Mouse (Mus musculus) left cerebral cortex, adult 18-20 months (tissue): Measurements from ENCODE around the gene Itih5. TPM values are rescaled to one million over a fixed set of nuclear protein-coding genes. Genes with fewer than 3 reads are reported as not detected.

Experiments used
- DNase-seq, 2 experiments: peaks; one replicate each; pipeline ENCODE4 v3.0.0; 2021 to 2022; ENCODE audit warnings: low spot score in 2 of 2, mixed read lengths in 1 of 2
- total RNA-seq, 2 experiments: library from RNA; stranded (reverse); gene quantifications; 2 replicates each; pipeline ENCODE4 v1.2.3; 2021

The Itih5 gene
- total RNA-seq, 2 experiments from 2014 or later: 10.8 to 12.8 TPM

DNA sequence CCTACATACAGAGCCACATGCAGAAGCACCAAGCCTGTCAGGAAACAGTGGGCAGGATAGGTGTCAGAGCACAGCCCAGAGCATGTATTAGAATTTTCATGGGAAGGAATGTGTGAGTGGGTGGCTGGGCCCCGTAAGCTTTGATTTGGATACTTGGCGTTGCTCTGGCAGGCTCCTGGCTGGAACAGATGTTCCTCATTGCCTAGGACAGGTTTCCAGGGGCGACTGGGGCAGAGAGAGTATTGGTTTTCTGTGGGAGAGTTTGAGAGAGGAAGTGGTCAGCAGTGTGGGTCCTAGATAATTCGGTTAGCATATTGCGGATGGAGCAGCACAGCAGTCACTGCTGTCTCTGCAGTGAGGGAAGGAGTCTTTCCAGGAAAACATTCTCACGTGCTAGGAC, 13.3 kb downstream of the Itih5 start:
- no peak for DNase-seq

DNA sequence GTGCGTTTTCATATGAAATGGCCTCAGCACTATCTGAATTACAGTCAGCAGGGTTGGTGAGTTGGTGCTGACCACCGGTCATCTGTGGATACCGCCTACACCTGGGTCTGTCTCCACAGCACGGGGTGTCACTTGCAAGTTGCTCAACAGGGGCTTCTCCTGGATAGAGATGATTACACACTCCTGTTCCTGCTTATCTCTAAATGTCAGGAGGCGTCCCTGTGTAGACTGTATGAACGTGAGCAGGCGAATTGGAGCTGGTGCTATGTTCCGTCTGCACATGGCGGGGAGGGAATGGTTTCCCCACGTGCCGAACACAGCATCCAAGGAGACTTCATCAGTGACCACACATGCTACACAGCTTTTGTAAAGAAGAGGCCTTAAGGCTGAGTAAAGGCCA, 13.9 kb downstream of the Itih5 start:
- no peak for DNase-seq

DNA sequence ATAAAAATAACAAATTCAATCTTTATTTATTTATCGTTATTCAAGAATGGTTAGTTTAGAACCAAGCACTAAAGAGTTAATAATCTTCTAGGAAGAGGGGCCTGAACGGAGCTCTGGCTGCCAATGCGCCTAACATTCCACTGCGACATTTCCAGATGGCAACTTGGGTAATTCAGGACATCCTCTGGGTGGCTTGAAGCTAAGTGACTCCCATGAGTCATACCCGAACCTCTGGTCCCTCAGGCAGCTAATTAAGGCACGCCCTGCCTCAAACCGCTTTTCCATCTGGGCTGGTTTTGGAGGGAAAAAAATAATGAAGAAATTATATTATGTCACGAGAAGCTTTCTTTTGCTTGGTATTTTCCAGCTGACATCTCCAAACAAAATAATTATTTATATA, 14.6 kb downstream of the Itih5 start:
- DNase-seq: no peak

DNA sequence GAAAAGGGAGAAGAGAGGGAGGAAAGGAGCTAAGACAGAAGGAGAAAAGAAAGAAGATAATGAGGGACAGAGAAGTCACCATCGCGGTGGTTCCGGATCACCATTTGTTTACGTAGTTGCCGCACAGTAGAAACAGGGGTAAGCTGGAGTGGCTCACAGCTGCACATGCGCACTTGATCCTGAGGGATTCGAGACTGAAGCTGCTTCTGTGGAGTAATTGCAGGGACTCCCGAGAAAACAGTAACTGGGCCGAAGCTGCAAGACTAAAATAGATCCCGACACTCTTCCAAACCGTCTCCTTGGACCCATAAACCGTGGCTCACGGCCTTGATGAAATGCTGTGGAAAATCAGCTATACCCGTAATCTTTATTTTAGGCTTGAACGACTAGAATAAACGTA, 16.6 kb downstream of the Itih5 start:
- no peak for DNase-seq

DNA sequence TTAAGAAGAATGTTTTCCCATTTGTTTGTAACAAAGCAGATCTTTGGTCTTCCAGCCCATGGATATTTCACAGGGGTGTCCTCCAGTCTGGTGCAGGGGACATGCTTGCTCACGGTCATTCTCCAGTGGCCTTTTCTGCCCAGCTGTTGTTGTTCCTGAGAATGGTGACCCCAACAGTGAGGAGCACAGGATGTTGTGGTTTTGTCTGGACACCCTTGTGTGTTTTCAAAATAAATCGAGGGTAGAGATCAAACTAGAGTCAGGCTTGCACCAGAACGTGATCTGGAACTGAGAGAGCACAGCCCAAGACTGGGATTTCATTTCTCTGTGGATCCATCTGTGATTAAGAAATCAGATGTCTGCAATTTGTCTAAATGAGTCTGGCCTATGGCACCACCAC, 40.2 kb downstream of the Itih5 start:
- no peak for DNase-seq

DNA sequence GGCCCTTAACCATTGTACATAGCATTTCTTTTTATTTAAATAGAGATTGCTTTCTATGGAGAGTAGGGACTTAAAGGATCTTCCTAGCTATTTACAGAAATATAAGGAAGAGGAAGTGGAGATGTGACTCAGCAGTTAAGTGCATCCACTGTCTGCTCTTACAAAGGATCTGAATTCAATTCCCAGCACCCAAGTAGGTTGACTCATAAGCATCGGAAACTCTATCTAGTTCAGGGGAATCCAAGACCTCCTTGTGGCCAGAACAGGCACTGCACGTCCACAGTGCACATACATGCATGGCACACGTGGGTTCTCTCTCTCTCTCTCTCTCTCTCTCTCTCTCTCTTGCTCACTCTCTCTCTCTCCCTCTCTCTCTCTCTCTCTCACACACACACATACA, 41.8 kb downstream of the Itih5 start:
- no peak for DNase-seq

DNA sequence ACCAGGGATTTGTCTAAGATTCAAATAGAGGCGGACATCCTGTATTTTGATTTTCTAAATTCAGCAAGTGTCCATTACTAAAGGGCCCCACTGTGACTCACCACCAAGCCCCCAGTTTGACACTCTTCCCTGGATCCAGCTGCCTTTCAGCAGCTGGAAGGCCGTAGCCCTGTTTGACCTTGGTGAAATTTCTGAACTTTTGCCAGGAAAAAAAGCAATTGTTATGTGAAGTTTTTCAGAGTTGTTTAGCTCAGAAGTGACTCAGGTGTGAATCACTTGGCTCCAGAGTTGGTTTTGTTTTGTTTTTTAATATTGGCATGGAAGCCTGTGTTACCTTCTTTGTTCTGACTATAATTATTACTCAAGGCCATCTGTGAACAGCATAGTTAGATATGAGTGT, 46.0 kb downstream of the Itih5 start:
- DNase-seq: no peak

DNA sequence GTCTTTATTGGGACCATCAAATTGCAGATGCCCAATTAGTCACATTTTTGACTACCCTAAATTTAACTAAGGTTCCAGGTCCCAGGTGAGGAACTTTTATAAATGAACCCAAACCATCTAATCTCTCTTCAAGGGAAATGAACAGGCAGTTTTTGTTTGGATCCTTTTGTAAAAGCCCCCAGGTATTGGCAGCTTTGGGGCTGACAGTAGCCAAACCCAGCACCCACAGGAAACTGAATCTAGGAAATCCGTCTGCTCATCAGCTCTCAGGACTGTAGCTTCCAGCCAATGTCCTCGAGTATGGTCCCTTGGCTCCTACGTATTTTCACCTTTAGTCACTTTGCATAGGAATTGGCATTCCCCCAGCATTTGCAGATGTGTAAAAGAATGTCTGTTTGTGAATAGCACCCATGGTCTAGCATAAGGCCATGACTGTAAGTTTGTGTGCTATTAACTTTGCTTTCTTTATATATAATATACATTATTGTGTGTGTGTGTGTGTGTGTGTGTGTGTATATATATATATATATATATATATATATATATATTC, 47.4 kb downstream of the Itih5 start:
- no peak for DNase-seq

DNA sequence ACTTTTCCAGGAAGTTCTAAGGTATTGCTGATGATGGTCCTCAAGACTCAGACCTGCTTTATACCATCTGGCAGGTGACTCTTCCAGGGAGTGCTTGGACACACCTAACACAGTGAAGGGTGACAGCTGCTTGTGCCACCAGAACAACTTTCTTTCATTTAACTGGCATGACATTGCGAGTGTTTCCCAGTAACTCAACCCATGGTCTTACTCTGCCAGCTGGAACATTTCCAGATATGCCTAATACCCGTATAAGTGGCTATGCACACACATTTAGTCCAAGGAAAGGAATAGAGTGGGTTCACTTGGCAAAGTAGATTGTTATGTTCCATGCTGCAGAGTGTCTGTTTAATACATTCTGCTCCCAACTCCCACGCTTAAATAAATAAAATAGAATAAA, 50.9 kb downstream of the Itih5 start:
- no peak for DNase-seq

DNA sequence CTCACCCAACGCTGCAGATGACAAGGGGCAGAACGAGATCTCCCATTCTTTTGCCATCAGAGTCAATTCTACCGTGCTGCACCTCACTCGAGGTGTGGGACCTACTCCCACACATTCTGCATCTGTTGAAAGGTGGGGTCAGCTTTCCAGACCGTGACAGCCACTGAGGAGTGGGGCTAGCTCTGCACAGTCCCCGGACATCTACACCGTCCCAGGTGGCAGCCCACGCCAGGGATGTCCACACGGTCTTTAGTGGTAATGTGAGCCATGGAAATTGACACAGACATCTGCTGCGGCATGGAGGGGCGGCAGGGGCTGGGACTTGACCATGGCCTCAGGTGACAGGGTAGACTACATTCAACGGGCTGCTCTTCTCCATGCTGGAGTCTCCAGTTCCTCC, 60.1 kb downstream of the Itih5 start:
- DNase-seq: no peak

DNA sequence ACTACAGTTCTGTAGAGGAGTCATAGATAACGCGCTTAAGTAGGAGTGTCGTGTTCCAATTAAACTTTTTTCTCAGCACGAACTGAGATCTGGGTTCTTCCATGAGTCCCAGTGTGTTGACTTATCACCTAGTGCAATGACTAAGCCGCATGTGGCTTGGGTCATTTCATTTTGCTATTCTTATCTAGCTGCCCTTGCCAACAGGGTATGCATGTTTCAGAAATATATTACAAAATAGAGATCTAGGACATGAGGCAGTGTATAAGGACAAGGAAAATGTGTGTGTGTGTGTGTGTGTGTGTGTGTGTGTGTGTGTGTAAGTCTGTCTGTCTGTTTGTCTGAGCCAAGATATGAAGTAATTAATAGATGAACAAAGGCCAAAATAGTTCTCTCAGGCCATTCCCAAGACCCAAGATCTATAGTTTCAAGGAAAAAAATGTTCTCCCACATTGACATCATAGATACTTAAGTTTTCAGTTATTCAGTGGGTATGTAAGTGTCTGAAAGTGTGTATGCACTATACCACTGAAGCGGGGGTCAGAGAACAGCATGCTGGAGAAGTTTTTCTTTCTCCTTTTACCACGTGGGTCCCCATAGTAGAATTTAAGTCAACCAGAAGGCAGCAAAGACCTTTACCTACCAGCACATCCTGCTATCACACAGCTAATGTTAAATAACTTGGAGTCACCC, 62.6 kb downstream of the Itih5 start:
- no peak for DNase-seq

DNA sequence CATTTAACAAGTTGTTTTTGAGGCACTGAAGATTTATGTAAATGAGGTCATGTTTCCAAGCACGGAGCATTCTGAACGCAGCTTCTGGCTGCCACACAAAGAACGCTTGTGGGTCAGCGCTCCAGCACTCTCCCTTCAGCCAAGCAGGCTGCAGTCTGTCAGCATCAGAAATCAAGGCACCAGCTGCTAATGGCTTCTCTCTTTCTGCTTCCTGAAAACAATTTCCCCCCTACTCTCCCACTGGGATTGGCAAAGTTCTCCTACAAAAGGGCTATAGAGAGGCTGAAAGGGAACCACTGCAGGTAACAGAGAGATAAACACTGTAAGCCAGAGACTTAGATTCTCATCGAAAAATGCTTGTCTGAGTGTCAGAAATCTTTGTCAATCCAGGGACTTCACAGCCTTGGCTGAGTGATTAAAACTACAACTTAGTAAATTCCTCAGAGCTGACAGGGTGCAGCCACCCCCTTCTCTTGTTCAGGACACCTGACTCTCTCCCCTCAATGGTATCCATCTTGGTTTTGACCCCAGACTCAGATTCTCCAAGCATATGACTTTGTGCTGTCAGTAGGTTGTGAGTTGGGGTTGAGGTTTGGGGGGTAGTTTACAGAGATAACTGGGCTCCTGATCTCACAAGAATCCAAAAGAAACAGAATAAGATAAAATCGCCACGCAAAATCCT, 63.3 kb downstream of the Itih5 start:
- DNase-seq: peak; percentile 19 to 20

DNA sequence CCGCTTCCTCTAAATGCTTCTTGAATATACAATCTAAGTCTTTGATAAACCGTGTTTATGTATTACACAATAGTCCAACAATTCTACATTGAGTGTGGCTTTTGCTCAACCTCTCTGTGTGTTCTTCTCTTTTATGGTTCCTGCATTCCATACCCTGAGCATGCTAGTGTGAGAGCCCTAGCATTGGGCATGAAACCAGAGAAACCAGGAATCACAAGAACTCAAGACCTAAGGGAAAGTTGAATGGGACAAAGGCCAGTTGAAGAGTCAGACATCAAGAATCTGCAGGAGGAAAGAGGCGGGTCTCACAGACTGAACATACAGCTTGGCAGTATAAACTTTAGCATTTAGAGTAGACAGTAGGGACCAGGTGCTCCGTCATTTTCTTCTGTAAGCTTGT, 68.5 kb downstream of the Itih5 start:
- DNase-seq: no peak

DNA sequence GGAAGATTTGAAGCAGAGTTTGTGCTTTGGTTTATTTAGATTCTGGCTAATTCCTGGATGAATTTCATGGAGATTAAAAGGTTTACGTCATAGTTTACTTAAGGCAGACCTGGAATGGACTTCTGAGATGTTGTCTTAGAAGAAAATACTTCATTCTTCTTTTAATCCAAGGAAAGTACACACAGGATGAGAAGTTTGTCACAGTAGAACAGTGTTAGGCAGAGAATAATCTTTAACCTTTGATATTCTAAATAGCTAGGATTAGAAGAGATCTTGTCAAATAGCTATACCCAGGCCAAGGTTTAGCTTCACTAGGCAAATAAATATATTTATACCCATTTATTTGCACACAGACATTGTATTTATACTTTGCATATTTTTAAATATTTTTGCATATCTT, 73.5 kb downstream of the Itih5 start:
- DNase-seq: no peak

DNA sequence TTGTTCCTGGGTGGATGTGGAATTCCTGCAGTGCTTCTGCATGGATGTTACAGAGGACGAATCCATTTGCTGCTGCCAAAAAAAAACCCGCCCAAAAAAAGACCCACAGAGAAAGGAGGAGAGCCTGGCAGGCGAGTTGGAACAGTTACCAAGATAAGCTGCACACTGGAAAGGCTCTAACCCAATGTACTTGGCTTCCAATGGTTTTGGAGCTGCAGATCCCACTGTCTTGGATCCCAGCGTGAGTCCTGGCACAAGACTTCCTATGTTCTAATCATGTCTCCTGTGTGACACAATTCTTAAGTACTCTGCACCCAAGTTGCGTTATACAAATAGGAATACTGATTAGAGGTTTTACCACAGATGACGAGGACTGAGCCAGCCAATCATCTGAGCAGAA, 78.6 kb downstream of the Itih5 start:
- DNase-seq: no peak

DNA sequence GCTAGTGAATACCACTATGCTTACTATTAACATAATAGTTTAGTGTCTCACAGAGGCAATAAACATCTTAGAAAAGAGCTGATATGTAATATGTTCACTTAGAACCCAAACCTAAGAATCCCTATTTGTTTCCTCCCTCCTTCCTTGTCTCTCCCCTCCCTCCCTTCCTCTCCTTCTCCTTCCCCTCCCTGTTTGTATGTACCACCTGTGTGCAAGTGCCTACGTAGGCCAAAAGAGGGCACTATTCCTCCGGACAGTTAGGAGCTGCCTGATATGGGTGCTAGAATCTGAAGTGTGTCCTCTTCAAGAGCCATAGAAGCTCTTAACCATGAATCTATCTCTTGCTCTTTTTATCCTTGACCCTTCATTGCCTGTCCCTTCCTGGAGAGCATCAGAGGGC, 83.2 kb downstream of the Itih5 start:
- DNase-seq: no peak

DNA sequence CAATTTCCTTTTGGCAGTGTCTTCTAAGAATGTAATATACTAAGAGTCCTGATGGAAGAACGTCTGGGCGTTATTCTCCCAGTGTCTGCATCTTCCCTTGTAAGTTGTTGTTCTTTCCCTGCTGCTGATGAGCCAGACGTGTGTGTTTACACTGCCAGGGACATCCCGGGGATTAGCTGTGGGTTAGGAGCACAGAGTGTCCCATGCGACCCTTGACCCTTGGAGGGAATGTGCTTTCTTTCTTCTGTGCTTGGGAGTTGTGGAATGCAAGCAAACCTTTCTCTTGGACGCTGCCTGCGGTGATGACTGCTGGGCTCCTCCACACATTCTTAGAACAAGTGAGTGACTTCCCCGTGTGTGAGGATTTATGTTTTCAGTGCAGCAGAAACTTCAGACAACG, 89.6 kb downstream of the Itih5 start:
- no peak for DNase-seq

DNA sequence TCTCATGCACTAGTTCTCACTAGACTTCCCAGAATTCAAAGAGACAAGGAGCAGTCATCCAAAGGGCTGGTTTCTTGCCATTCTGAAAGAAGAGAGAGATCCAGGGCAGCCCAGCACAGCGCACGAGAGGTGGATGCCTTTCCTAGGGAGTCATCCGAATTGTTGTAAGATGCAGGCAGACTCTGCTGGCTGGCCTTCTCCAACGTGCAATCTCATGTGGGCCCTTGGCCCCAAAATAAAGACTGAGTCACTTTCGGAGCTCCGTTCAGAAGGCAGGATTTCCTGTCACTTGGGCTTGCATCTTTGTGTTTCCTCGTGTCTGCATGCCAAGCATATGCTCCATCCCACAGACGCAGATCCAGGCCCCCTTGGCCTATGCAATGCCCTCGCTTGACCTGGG, 97.1 kb downstream of the Itih5 start:
- no peak for DNase-seq

DNA sequence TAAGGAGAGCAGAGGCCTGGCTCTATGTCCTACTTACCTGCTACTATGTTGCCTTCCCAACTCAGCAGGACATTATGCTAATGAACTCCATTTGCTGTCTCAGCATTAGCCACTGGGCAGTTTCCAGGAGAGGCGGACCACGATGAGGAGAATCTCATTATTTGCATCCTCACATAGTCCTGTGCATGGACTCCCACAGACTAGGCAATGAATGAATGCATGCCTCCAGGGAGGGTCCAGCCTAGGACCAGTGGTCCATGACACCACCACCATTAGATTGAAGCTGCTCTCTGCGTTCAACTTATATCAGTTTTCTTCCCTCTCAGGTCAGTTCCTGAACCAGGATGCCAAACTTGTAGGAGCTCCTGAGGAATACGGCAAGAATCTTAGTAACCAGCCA, 97.6 kb downstream of the Itih5 start:
- DNase-seq: no peak

DNA sequence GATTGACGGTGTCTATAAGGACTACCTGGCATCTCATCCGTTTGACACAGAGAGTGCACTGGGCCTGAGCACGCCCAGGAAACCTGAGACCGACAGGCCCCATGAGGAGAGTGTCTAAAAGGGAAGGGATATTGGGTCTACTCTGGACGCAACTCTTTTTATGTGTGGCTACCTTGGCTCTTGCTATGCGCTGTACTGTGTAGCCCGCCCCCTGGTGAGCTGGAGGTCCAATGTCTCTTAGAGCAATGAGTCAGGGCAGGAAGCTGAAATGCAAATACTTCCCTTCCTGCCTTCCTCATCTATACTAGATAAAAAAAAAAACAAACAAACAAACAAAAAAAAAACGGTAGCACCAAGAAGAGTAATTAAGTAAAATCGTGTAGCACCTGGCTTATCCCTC, 98.1 kb downstream of the Itih5 start:
- DNase-seq: no peak

DNA sequence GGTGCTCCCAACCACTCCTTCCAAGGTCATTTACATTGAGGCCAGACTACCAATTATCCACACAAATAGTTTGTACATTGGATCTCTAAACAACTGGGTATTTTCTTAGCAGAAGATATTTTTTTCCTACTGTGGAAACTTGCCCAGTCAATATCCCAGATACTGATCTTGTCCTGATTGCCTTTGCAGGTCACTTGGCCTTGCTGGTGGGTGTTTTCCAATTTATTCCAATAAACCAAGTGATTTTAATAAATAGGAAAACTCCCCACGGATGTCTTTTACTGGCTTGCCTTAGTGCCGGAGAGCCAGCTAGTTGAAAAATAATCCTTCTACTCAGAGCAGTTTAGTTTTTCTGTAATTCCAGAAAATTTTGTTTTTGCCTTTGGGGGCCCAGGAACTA, 98.6 kb downstream of the Itih5 start:
- DNase-seq: no peak

DNA sequence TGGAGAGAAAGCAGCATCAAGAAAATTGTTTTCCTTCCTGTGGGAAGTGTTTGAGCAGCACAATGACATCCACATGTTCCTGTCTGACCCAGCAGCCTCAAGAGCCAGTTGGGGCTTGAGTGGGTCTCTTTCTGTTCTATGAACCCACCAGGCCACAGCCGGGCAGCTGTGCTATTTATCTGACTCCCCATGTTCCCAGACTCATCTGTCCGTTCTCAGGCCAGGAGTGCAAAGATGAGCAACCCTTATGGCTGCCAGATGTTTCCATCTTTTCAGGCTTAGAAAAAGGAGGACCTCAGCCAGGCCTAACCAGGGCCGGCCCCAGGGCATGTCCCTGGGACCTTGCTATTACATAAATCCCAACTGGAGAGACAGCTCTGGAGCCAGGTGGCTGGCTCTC, 100.0 kb downstream of the Itih5 start:
- DNase-seq: no peak

DNA sequence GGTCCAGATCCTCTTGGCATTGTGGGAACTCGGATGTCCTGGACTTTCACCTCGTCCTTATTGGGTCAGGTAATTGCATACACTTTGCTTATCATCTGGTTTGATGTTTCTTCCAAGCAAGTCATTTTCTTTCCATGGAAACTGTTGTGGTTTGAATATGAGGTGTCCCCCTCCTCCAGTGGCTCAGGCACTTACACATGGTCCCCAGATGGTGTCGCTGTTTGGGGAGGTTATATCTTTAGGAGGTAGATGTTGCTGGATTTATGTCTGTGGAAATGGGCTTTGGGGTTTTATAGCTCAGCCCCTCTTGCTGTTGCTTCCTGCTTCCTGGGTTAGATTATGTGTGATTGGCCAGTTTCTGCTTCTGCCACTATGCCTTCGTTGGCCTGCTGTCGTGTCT, 103.6 kb downstream of the Itih5 start:
- DNase-seq: no peak
